Mouse (Mus musculus) ZHBTc4 (cell line): ENCODE measurements around the gene Eps15l1.

Experiments
- DNase-seq: peaks from one replicate; pipeline ENCODE4 v3.0.0-alpha.2; 2011; ENCODE audit warnings: low read depth, low spot score

Eps15l1 gene

DNA sequence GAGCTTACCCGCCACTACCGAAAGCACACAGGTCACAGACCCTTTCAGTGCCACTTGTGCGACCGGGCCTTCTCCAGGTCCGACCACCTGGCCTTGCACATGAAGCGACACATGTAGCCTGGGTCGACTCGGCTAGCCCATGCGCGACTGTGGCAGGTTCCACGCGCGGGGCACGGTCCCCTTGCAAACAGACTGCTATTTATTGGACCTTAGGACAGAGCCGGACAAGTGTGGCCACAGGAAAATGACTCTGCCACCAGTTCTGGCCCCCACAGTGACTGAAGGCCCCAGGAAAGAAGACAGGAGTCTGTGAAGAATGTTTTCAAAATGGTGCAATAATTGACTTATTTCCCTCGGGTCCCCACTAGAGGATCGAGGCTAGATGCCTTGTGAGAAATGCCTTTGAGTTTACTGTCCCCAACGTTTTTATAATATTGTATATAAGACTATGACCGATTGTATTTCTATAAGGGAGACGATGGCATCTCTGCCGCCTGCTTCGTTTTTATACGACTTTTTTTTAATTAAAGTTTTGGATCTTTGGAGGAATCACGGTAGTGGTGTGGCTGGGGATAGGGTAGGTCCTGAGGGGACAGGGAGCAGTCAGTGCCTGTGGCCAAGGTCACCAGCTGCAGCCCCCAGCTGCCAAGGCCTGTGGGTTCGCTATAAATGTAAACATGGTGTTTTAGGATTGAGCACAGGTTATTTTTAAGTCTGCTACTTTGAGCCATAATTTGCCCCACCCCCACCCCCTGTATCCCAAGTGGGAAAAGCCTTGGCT, 100.3 kb downstream of the Eps15l1 start:
- no peak for DNase-seq

- peak; percentile 51 for DNase-seq
Observed at GRCm38 (mm10) chr8:72319921-72320802, 101.1 kb downstream of the Eps15l1 start.

- no peak for DNase-seq
Observed at GRCm38 (mm10) chr8:72319397-72319796, 101.9 kb downstream of the Eps15l1 start.

- DNase-seq = peak; percentile 99
Observed at GRCm38 (mm10) chr8:72318801-72319322, 102.4 kb downstream of the Eps15l1 start, which contains the start of gene Klf2. Gene Klf2, plus strand, starts transcription at chr8:72319033.

- DNase-seq = no peak
Observed at GRCm38 (mm10) chr8:72317741-72318301, 103.4 kb downstream of the Eps15l1 start.

- peak; percentile 94 for DNase-seq
Observed at GRCm38 (mm10) chr8:72316053-72316695, 105.1 kb downstream of the Eps15l1 start.

- no peak for DNase-seq
Observed at GRCm38 (mm10) chr8:72312926-72313518, 108.2 kb downstream of the Eps15l1 start.

DNA sequence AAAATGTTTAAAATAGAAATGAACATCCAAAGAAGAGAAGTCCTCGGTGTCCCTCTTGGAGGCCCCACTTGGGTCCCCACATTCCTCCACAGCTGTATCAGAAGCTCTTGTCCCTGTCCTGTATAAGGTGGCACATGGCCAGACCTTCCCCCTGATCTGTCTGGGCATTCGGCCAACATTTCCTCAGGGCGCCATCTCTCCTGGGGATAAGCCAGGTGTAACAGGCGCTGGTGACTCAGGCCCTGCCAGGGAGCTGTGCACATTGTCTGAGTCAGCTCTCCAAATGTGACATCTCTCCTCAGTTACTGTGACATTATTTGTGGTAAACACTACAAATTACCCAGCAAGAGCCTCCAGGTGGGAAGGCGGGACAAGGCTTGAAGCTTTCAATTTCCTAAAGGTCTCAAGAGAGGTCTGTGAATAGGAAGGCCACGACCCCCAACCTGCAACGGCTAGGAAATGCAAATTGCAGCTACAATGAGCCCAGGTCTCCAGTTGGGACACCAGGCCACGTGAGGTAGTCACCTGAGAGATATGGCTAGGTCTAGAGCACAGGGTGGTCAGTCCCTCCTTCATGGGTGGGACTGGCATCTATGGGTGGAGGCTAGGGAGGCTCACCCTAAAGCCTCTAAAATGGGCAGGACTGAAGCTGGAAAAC, 110.3 kb downstream of the Eps15l1 start:
- peak; percentile 66 for DNase-seq

GRCm38 (mm10) chr8:72308276-72308675, 113.0 kb downstream of the Eps15l1 start:
- DNase-seq = no peak

DNA sequence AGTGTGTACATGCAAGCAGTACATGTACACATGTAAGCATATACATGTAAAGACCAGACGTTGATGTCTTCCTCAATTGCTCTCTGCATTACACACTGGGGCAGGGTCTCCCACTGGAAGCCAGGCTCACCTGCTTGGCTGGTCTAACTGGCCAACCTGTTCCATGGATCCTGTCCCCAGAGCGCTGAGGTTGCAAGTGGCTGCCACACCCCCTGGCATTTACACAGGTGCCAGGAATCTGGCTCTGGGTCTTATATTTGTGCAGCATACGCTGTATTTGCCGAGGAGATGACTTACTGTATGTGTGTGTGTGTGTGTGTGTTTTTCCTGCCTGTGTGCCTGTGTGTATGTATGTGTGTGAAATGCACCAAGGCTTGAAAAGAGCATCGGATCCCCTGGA, 114.3 kb downstream of the Eps15l1 start:
- no peak for DNase-seq

GRCm38 (mm10) chr8:72305210-72305905, 115.9 kb downstream of the Eps15l1 start, which contains the start of gene Gm10282:
Gene Gm10282, minus strand, starts transcription at chr8:72305260.
- no peak for DNase-seq

GRCm38 (mm10) chr8:72303633-72304032, 117.6 kb downstream of the Eps15l1 start:
- DNase-seq = no peak

DNA sequence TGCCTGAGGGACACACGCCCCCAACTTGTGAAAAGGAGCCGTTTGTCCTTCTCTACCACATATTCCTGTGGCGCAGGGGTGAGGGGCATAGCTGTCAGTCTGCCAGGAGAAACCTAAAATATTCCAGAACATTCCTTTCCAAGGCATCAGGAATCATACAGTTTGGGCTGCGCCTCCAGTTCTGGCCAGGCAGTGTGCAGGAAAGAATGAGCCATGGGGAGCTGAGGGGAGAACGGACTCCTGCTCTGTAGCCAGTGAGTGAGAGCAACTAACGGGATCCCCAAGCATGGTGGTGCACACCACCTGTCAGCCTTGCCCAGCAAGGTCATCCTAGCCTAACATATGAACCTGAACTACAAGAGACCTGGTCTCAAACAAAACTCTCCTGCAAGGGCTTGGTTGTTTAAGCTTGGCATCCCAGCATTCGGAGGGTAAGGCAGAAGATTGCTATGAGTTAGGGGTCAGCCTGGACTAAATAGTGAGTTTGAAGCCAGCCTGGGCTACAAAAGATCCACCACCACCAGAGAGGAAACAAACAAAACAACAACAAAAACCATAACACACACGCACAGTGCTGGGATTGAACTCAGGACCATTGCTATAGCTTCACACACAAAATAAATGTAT, 118.2 kb downstream of the Eps15l1 start:
- DNase-seq = no peak

GRCm38 (mm10) chr8:72301497-72301896, 119.8 kb downstream of the Eps15l1 start:
- DNase-seq = no peak

- no peak for DNase-seq
Observed at GRCm38 (mm10) chr8:72300654-72301400, 120.4 kb downstream of the Eps15l1 start.

- no peak for DNase-seq
Observed at GRCm38 (mm10) chr8:72298928-72299327, 122.3 kb downstream of the Eps15l1 start.

DNA sequence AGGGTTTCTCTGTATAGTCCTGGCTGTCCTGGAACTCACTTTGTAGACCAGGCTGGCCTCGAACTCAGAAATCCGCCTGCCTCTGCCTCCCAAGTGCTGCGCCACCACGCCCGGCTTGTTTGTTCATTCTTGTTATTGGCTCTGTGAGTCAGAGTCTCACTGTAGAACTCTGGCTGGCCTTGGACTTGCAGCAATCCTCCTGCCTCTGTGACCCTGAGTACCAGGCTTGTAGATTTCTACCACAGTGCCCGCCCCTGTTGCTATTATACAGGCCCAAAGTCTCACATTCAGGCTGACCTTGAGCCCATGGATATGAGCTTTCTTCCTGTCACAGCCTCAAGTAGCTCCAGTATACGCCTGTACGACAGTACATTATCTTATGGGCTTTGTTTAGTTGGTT, 124.7 kb downstream of the Eps15l1 start:
- DNase-seq = no peak

- no peak for DNase-seq
Observed at GRCm38 (mm10) chr8:72295679-72296078, 125.6 kb downstream of the Eps15l1 start.

GRCm38 (mm10) chr8:72295125-72295524, 126.1 kb downstream of the Eps15l1 start:
- no peak for DNase-seq
